Mouse (Mus musculus): ENCODE measurements around the gene Dnajb6. TPM values are rescaled to one million over a fixed set of nuclear protein-coding genes. Genes with fewer than 3 reads are reported as not detected.

The Dnajb6 gene
- polyA plus RNA-seq (2012; ENCODE audit: low replicate concordance) = 131 and 396 TPM in 2 replicates

GRCm38 (mm10) chr5:29735557-29736061 is at the start of gene Dnajb6, which contains the start of gene Gm5129:
Gene Dnajb6 (plus strand): TSS chr5:29735688.
Gene Gm5129 (minus strand): TSS chr5:29735936.

Other genes starting within 250 kb of the Dnajb6 start
- 3.7 and 4.3 TPM in 2 replicates for gene Ube3c, start 166.4 kb upstream of the Dnajb6 start, polyA plus RNA-seq (2012; ENCODE audit: low replicate concordance)
- 0.79 and 1.8 TPM in 2 replicates for gene Gm5129, start 248 bp downstream of the Dnajb6 start, polyA plus RNA-seq (2012; ENCODE audit: low replicate concordance)

Measured in hematopoietic multipotent progenitor cell, adult 10-12 weeks (in vitro differentiated cells).